Mouse (Mus musculus) large intestine, adult 2 months (tissue): ENCODE data around the gene Ddx39b. TPM values are rescaled to one million over a fixed set of nuclear protein-coding genes. Genes with fewer than 3 reads are reported as not detected.

Experiments
- DNase-seq: peaks from one replicate; pipeline ENCODE4 v3.0.0-alpha.2; 2012; ENCODE audit warnings: low read depth, low spot score
- WGBS: fragments of 180-500 bp; shearing (Covaris S2); methylation state at CpG from one replicate; pipeline ENCODE4 v1.1.7; 2018; 5-methylcytosine and 5-hydroxymethylcytosine counted together
- polyA plus RNA-seq: library from polyadenylated mRNA; depleted of rRNA; stranded (reverse); fragments of >200 nt; gene quantifications from 2 replicates; pipeline ENCODE4 v1.2.3, GENCODE M21; 2012

Gene Ddx39b
- polyA plus RNA-seq, 1 experiment = 287 TPM

- 18% methylated on average over 12 of the region's 12 CpGs for WGBS
- DNase-seq = peak; percentile 59
Observed at GRCm38 (mm10) chr17:35240384-35241304, 902 bp upstream of the Ddx39b start.

- DNase-seq = no peak
- under 1% methylated on average over 55 of the region's 55 CpGs for WGBS
Observed at GRCm38 (mm10) chr17:35242015-35242941, 732 bp downstream of the Ddx39b start.

- DNase-seq = no peak
- 1% methylated on average over 16 of the region's 16 CpGs for WGBS
Observed at GRCm38 (mm10) chr17:35243086-35243485, 1.5 kb downstream of the Ddx39b start.

GRCm38 (mm10) chr17:35244999-35245398, 3.5 kb downstream of the Ddx39b start:
- 16% methylated on average over 2 of the region's 2 CpGs for WGBS
- DNase-seq = no peak

- DNase-seq = no peak
- WGBS = 66% methylated on average over 15 of the region's 15 CpGs
Observed at GRCm38 (mm10) chr17:35245731-35246623, 4.4 kb downstream of the Ddx39b start.

- WGBS = 82% methylated on average over 7 of the region's 7 CpGs
- no peak for DNase-seq
Observed at GRCm38 (mm10) chr17:35247144-35247543, 5.6 kb downstream of the Ddx39b start.

GRCm38 (mm10) chr17:35248986-35249385, 7.4 kb downstream of the Ddx39b start:
- no peak for DNase-seq
- WGBS = 84% methylated on average over 14 of the region's 14 CpGs

- DNase-seq = no peak
- 84% methylated on average over 19 of the region's 19 CpGs for WGBS
Observed at GRCm38 (mm10) chr17:35249451-35250197, 8.1 kb downstream of the Ddx39b start.

GRCm38 (mm10) chr17:35250348-35251120, 9.0 kb downstream of the Ddx39b start:
- DNase-seq = no peak
- WGBS = 87% methylated on average over 3 of the region's 3 CpGs

- DNase-seq = no peak
- 71% methylated on average over 15 of the region's 15 CpGs for WGBS
Observed at GRCm38 (mm10) chr17:35251162-35251719, 9.7 kb downstream of the Ddx39b start.

- no peak for DNase-seq
- WGBS = 74% methylated on average over 5 of the region's 5 CpGs
Observed at GRCm38 (mm10) chr17:35251981-35252380, 10.4 kb downstream of the Ddx39b start.

GRCm38 (mm10) chr17:35252619-35253292, 11.2 kb downstream of the Ddx39b start:
- no peak for DNase-seq
- WGBS = 74% methylated on average over 18 of the region's 18 CpGs

- 78% methylated on average over 32 of the region's 32 CpGs for WGBS
- no peak for DNase-seq
Observed at GRCm38 (mm10) chr17:35253293-35254093, 11.9 kb downstream of the Ddx39b start.

- WGBS = 52% methylated on average over 11 of the region's 11 CpGs
- no peak for DNase-seq
Observed at GRCm38 (mm10) chr17:35254241-35255098, 12.9 kb downstream of the Ddx39b start.

GRCm38 (mm10) chr17:35255301-35255700, 13.8 kb downstream of the Ddx39b start:
- WGBS = 74% methylated on average over 3 of the region's 3 CpGs
- DNase-seq = no peak
